Mouse (Mus musculus) cortical plate, adult 2 months (tissue): ENCODE results near the gene Gm9913. TPM values are rescaled to one million over a fixed set of nuclear protein-coding genes. Genes with fewer than 3 reads are reported as not detected.

Source experiments
- H3K27ac ChIP-seq: fragments of 200-500 bp; 2 replicates; pipeline ENCODE4 v1.5.1; 2012; ENCODE audit warnings: low read length, control low read depth, inconsistent platforms; ENCODE audit not compliant: insufficient read depth
- H3K4me1 ChIP-seq: fragments of 200-500 bp; 2 replicates; pipeline ENCODE4 v1.6.1; 2011; ENCODE audit warnings: low read length; ENCODE audit not compliant: control insufficient read depth, insufficient read depth
- H3K4me3 ChIP-seq: fragments of 200-500 bp; 2 replicates; pipeline ENCODE4 v1.5.1; 2011; ENCODE audit warnings: mild to moderate bottlenecking, low read length, control low read depth; ENCODE audit not compliant: insufficient read depth
- CTCF ChIP-seq: fragments of 200-500 bp; IDR thresholded peaks from 2 replicates; pipeline ENCODE4 v1.5.1; 2011; ENCODE audit warnings: mild to moderate bottlenecking, control low read depth, low read length; ENCODE audit not compliant: insufficient read depth; ENCODE audit errors: extremely low read depth
- POLR2A ChIP-seq: fragments of 200-500 bp; IDR thresholded peaks from 2 replicates; pipeline ENCODE4 v1.6.1; 2011; ENCODE audit warnings: mild to moderate bottlenecking, low read length, control low read depth; ENCODE audit not compliant: insufficient read depth; ENCODE audit errors: extremely low read depth
- polyA plus RNA-seq: library from polyadenylated mRNA; depleted of rRNA; stranded (reverse); fragments of >200 nt; gene quantifications from 2 replicates; pipeline ENCODE4 v1.2.3, GENCODE M21; 2012; rRNA removed

Gm9913 gene
- 0.06 and 0.11 TPM in 2 replicates for polyA plus RNA-seq

DNA sequence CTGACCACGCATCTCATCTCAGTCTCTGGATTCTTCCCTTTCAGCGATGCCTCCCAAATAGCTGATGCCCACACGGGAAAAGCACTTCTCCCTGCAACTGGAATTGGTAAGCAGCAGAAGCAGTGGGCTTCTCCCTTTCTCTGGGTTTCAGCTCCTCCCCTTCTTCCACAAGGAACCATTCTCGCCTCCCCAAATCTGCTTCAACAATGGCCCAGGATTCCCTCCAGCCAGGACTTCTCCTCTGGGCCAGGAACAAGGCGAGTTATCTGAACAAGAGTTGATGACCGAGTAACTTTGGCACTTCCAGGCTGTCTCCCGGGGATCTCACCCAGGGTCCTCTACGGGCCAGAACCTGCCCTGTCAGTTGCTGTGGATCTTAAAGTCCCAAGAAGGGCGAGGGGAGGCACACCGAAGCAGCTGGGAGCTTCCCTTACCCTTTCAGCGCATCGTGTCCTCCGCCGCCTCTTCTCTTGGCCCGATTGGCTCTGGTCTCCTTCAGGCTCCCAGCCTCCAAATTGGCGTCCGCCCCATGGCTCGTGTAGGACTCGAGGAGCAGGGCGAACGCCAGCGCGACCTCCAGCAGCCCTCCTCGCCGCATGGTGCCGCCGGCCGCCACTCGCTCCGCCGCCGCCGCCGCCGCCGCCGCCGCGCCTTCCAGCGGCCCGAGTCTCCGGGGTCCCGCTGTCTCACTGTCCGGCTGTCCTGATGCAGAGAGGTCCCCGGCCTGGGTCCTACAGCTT is at the start of gene Gm9913:
Gene Gm9913, plus strand, starts transcription at position 84 of the 740 bp plus-strand sequence.
- H3K27ac ChIP-seq: no peak within 1 kb of the TSS
- no peaks in the 10 kb centered on the region for H3K4me1 ChIP-seq
- TF ChIP-seq POLR2A: no peak
- TF ChIP-seq CTCF: no peak
- peak within 1 kb of the TSS; percentile 67 for H3K4me3 ChIP-seq

DNA sequence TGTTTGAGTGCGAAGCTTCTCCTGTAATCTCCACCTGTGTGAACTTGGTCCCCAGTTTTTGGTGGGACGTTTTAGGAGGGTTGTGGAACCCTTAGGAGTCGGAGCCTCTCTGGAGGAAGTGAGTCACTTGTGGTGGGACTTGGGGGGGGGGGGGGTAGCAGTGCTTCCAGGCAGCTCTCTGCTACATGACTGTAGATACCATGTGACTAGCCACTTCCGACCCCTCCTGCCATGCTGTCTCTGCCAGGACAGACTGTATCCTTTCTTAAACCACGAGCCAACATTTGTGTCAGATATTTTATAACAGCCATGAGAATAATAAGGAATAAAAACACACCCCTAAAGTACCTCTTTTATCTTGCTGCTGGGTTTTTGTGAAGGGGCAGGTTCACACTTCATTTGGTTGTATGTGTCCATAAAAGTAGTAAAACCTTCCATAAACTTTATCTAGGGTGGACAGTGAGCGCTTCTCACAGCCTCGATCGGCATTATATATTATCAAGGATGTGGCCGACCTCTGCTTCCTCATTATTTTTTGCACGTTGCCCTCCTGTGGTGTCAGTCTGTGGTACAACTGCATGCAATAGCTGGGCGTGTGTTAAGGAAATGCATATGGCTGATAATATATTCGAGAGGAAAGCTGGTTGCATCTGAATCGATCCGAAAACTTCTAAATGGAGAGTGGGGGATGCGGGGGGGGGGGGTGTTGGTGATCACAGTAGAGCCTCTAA is 48.7 kb upstream of the Gm9913 start:
- TF ChIP-seq POLR2A (no peak), CTCF (no peak)
- Histone ChIP-seq H3K4me1 (no peaks in the 10 kb centered on the region), H3K4me3 (no peak overlapping the region)

DNA sequence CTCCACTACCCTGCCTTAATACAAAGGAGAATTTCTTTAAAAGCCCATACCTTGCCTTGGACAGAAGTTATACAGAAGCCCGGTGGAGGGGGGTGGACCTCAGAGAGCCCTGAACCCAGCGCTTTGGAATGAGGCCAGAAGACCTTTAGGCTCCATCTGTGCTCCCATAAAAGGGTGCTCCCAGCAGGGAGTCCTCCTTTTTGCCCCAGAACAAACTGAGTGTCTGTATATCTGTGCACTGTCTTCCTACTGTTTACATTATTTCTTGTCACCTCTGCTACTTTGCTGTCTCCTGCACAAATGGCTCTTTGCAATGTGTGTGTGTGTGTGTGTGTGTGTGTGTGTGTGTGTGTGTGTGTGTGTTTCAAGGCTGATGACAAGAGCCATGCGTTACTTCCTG is 45.8 kb upstream of the Gm9913 start:
- H3K27ac ChIP-seq: no peak overlapping the region
- H3K4me1 ChIP-seq: no peaks in the 10 kb centered on the region
- no peak overlapping the region for H3K4me3 ChIP-seq
- TF ChIP-seq CTCF (no peak), POLR2A (no peak)

More for the DNA sequence above, 48.7 kb upstream of the Gm9913 start:
- H3K27ac ChIP-seq: no peak overlapping the region

DNA sequence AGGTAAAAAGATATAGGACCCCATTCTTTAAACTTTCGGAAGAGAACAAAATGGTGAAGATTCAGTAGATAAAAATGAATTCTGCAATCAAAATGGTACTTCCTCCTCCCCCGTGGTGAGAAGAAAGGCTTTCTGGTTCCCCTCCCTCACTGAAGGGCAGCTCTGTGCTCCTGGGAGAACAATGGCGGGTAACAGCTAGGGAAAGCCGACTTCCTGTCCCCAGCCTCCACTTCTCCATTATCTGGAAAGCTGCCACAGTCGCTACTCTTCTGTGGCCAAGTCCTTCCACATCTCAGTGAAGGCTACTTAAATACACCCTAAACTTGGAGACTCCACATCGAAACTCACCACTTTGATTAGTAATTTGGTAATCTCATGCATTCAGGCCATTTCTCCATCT is 40.9 kb upstream of the Gm9913 start:
- Histone ChIP-seq H3K4me3 (no peak overlapping the region), H3K4me1 (no peaks in the 10 kb centered on the region), H3K27ac (no peak overlapping the region)
- no peak for TF ChIP-seq POLR2A

DNA sequence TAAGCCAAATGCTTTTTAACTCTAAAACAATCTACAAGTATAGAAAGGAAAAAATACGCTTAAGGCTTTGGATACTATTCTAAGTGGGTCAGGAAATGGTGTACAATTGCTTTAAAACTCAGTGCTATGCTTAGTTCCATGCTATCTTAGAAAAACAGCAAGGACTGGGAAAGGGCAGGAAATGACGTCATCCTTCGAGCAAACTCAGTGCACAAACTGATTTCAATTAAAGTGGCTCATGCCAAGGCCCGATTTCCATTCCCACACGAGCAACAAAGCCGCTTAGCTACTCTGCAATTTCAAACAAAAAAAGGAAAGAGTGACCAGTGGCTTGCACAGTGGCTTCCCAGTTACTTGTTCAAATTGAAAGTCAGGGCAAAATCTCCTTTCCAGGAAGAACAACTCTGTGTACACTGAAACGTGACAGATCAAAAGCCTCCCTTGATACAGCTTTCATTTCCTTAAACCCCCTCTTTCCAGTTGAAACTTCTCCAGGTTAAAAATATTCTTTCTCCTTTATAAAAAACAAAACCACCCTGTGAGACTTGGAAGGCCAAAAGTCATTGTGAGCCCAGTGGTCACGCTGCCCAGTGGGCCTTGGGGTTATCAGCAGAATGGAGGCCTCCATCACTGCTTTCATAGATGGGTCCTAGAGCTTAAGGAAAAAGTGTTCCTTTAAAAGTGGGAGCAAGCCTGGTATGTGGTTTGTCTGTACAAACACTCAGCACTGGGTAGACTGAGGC is 34.2 kb upstream of the Gm9913 start:
- H3K4me3 ChIP-seq: no peak overlapping the region
- TF ChIP-seq CTCF: no peak
- no peak for TF ChIP-seq POLR2A
- H3K4me1 ChIP-seq: no peaks in the 10 kb centered on the region
- no peak overlapping the region for H3K27ac ChIP-seq

DNA sequence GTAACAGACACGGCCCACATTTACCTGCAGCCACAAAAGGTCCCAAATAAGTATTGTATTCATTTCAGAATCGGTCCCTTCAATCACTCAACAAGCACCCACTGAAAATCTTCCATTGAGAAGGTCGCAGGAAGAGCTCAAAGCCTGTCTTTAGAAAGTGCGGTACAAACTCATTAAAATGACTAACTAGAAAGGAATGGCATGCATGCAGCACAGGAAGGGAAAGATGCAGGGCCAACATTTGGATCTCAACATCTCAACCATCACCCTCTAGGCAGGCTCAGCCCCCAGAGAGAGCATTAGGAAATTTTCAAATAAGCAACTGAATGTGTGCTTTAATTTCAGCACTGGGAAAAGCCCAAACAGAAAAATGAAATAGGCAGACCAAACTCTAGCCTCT is 33.2 kb upstream of the Gm9913 start:
- H3K4me1 ChIP-seq: no peaks in the 10 kb centered on the region
- no peak overlapping the region for H3K4me3 ChIP-seq
- no peak overlapping the region for H3K27ac ChIP-seq
- TF ChIP-seq CTCF (no peak), POLR2A (no peak)

DNA sequence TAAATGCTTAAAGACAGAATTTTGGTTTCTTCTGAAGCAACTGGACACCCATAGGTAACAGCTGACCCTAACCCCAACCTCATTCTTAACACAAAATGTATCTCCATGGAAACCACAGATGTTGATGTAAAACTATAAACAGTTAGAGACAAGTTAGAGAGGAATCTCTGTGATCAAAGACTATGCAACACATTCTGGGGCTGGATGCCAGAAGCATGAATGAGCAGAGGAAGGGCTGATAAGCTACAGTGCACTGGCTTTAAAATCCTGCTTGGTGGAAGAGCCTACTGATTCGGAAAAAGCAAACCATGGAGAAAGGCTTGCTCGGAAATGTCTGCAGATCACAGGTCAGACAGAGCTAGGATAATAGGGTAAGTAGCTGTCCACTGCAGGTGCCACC is 31.7 kb upstream of the Gm9913 start:
- Histone ChIP-seq H3K4me1 (no peaks in the 10 kb centered on the region), H3K4me3 (no peak overlapping the region), H3K27ac (no peak overlapping the region)
- no peak for TF ChIP-seq CTCF
- TF ChIP-seq POLR2A: no peak

DNA sequence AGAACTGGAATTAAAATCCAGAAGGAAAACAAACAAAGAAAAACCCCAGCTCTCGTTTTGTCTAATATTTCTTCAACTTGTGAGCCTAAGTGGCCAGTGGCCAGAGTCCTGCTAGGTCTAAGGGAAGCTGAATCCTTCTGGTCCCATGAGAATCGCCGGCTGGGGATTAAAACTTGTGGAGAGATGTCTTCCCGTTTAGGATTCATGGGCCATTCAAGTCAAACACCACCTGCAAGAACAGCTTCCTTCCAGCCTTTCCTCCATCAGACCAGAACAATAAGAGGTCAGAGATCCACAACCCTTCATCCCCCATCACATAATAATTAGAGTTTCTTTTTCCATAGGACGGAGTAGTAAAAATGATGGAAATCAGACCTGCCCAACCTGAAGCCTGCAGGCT is 30.2 kb upstream of the Gm9913 start:
- H3K4me1 ChIP-seq: no peaks in the 10 kb centered on the region

DNA sequence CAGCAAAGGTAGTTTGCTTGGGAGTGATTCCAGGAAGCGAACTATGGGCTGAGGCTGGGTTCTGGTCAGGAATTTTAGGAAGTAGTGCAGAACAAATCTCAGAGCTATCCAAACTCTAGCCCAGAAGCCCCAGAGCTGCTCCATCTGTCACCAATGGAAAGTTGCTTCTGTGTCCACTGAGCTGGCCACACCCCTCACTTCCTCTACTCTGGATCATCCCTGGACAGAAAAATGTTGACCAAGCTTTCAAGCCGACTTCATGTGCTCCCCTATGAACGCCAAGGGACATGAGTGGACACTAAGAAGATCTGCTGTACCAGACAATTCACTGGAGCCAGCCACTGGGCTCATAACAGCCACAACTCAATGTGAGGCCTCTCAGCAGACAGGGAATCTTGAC is 28.7 kb upstream of the Gm9913 start:
- TF ChIP-seq POLR2A (no peak), CTCF (no peak)
- Histone ChIP-seq H3K4me1 (peaks cover 9% of the 10 kb centered on the region), H3K27ac (no peak overlapping the region), H3K4me3 (no peak overlapping the region)

More for the DNA sequence above, 30.2 kb upstream of the Gm9913 start:
- TF ChIP-seq CTCF (no peak), POLR2A (no peak)
- no peak overlapping the region for H3K4me3 ChIP-seq
- no peak overlapping the region for H3K27ac ChIP-seq
